Mouse (Mus musculus) kidney, adult 2 months (tissue): ENCODE data around the gene 0610010F05Rik. TPM values are rescaled to one million over a fixed set of nuclear protein-coding genes. Genes with fewer than 3 reads are reported as not detected.
A peak's percentile ranks its signal among the peaks of the same experiment; 100 is the strongest.

Experiments
- DNase-seq: peaks from one replicate; pipeline ENCODE4 v3.0.0; 2021
- H3K27ac ChIP-seq: fragments of 200-500 bp; 2 replicates; pipeline ENCODE4 v1.5.1; 2012; ENCODE audit warnings: low read depth, low read length, control low read depth, inconsistent platforms; ENCODE audit not compliant: insufficient read depth
- H3K27me3 ChIP-seq: fragments of 200-500 bp; replicated peaks from 2 replicates; pipeline ENCODE4 v1.6.1; 2012; ENCODE audit warnings: mild to moderate bottlenecking, moderate library complexity, low read length, inconsistent platforms; ENCODE audit not compliant: control insufficient read depth, insufficient read depth
- H3K36me3 ChIP-seq: fragments of 200-500 bp; 2 replicates; pipeline ENCODE4 v1.6.1; 2012; ENCODE audit warnings: mild to moderate bottlenecking, moderate library complexity, low read length, inconsistent platforms; ENCODE audit not compliant: control insufficient read depth, insufficient read depth
- H3K4me1 ChIP-seq: fragments of 200-500 bp; 2 replicates; pipeline ENCODE4 v1.6.1; 2011; ENCODE audit warnings: low read length; ENCODE audit not compliant: control insufficient read depth, insufficient read depth
- H3K4me3 ChIP-seq: fragments of 200-500 bp; 2 replicates; pipeline ENCODE4 v1.5.1; 2011; ENCODE audit warnings: mild to moderate bottlenecking, low read depth, low read length, control low read depth; ENCODE audit not compliant: insufficient read depth
- CTCF ChIP-seq: fragments of 200-500 bp; conservative IDR thresholded peaks from 2 replicates; pipeline ENCODE4 v1.5.1; 2011; ENCODE audit warnings: low read depth, mild to moderate bottlenecking, control low read depth, low read length, moderate library complexity, mixed read lengths; ENCODE audit not compliant: insufficient read depth, insufficient read length
- POLR2A ChIP-seq: fragments of 200-500 bp; IDR thresholded peaks from one replicate; pipeline ENCODE4 v1.6.1; 2011; ENCODE audit warnings: low read depth, low read length, control low read depth
- WGBS: fragments of 180-500 bp; shearing (Covaris S2); methylation state at CpG from one replicate; pipeline ENCODE4 v1.1.7; 2018; 5-methylcytosine and 5-hydroxymethylcytosine counted together
- polyA plus RNA-seq: library from polyadenylated mRNA; depleted of rRNA; stranded (reverse); fragments of >200 nt; gene quantifications from 2 replicates; pipeline ENCODE4 v1.2.3, GENCODE M21; 2012; rRNA removed

The 0610010F05Rik gene
- 1.5 and 2.4 TPM in 2 replicates for polyA plus RNA-seq

DNA sequence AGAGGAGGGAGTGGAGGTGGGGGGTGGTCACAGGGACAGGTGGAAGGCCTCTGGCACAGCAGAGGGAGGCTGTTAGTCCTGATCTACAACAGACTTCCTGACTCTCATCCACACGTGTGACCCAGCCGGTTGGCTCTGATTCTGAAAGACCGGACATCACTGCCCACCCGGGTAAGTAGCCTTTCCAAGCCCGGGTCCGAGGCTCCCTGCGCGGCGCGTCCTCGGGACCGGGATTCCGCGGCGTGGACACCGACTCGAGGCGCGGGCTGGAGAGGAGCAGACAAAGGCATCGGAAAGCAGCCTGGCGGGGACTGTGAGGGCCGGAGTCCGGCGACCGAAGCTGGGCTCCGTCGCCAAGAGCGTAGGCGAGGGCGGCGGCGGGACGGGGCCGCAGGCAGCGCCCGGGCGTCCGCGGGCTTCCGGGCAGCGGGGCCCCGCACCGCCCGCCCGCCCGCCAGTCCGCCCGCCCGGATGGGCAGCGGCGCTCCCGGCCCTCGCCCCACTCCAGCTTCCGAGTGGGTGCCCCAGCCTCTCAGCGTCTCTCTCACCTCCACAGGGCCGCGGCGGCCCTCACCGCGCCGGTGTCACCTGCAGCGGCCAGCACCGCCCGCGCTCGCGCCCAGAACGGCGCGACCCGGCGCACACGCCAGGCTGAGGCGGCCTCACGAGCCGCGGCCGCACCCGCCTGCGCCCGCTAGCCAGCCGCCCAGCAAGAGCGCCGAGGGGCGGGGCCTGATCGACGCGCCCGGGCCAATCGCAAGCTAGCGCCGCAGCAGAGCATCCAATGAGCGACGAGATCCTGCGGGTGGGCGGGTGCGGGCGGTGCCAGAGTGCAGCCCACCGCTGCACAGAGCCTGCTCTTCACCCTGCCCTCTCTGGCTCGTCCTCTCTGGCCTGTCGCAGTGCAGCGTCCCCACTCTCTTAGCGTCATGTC lies at the start of gene 0610010F05Rik:
0610010F05Rik (minus strand) TSS at position 695 of the 934 bp plus-strand sequence.
- no peak within 1 kb of the TSS for H3K27ac ChIP-seq
- no peaks in the 10 kb centered on the region for H3K36me3 ChIP-seq
- no peaks in the 10 kb centered on the region for H3K27me3 ChIP-seq
- TF ChIP-seq CTCF = no peak
- peak; percentile 46 for TF ChIP-seq POLR2A
- peak within 1 kb of the TSS; percentile 80 for H3K4me3 ChIP-seq
- H3K4me1 ChIP-seq = no peaks in the 10 kb centered on the region
- peak; percentile 92 for DNase-seq
- 1% methylated on average over 99 of the region's 103 CpGs for WGBS

DNA sequence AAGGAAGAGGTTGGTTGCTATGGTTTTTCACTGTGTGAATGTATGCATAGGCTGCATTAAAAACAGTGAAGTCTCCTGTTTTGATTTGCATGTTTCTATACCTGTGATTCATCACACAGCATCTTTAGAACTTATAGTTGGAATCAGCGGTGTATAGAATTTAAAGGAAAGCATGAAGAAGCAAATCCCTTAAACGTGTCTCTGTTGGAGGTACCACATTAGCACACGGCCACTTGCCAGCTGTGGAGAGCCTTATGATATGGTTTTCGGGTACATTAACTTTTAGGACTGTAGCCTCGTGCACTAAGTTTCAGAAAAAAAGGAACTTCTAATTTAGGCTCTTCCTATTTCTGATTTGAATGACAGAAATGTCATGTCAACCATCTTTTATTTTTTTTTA lies 49.1 kb upstream of the 0610010F05Rik start:
- TF ChIP-seq POLR2A (no peak), CTCF (no peak)
- no peaks in the 10 kb centered on the region for H3K27me3 ChIP-seq
- 83% methylated on average over 5 of the region's 5 CpGs for WGBS
- peaks cover 1% of the 10 kb centered on the region; the same call in 1 of the 2 replicates for H3K36me3 ChIP-seq
- DNase-seq = no peak
- no peak overlapping the region for H3K4me3 ChIP-seq
- H3K27ac ChIP-seq = no peak overlapping the region
- no peaks in the 10 kb centered on the region for H3K4me1 ChIP-seq

- no peak overlapping the region for H3K27ac ChIP-seq
- H3K4me1 ChIP-seq = no peaks in the 10 kb centered on the region
- H3K27me3 ChIP-seq = no peaks in the 10 kb centered on the region
- TF ChIP-seq POLR2A (no peak), CTCF (no peak)
- 90% methylated on average over 6 of the region's 6 CpGs for WGBS
- no peak overlapping the region for H3K4me3 ChIP-seq
- H3K36me3 ChIP-seq = peaks cover 1% of the 10 kb centered on the region; the same call in 1 of the 2 replicates
- DNase-seq = no peak
Observed at GRCm38 (mm10) chr11:23680435-23680950, 47.1 kb upstream of the 0610010F05Rik start.

GRCm38 (mm10) chr11:23679044-23679642 lies 45.7 kb upstream of the 0610010F05Rik start:
- no peaks in the 10 kb centered on the region for H3K4me1 ChIP-seq
- no peaks in the 10 kb centered on the region for H3K27me3 ChIP-seq
- no peak overlapping the region for H3K27ac ChIP-seq
- no peak overlapping the region for H3K4me3 ChIP-seq
- TF ChIP-seq POLR2A = no peak
- TF ChIP-seq CTCF = peak; percentile 22; the same call in 1 of the 2 replicates
- H3K36me3 ChIP-seq = peaks cover 1% of the 10 kb centered on the region; the same call in 1 of the 2 replicates
- peak; percentile 66 for DNase-seq
- WGBS = 41% methylated on average over 3 of the region's 3 CpGs

DNA sequence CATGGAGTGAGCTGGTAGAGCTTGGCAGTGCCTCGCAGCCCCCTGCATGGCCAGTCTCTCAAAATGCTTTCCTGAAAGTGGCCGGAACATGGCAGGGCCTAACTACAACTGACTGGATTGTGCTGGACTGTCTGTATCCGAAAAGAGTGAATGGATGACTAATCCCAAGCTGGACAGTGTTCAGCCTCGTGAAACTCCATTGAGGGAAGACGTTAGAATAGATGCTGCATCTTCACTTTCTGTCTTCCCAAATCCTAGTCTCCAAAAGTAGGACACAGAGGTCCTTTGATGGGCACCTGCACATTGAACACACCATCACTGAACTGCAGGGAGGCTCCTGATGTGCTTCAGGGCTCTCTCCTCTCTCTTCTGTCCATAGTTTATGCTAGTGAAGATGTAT lies 42.7 kb upstream of the 0610010F05Rik start:
- Histone ChIP-seq H3K36me3 (peaks cover 2% of the 10 kb centered on the region; the same call in 1 of the 2 replicates), H3K4me3 (no peak overlapping the region), H3K27ac (no peak overlapping the region), H3K4me1 (no peaks in the 10 kb centered on the region), H3K27me3 (no peaks in the 10 kb centered on the region)
- no peak for DNase-seq
- 76% methylated on average over 5 of the region's 5 CpGs for WGBS
- TF ChIP-seq POLR2A = no peak
- no peak for TF ChIP-seq CTCF

- 67% methylated on average over 4 of the region's 4 CpGs for WGBS
- H3K27ac ChIP-seq = no peak overlapping the region
- no peaks in the 10 kb centered on the region for H3K4me1 ChIP-seq
- no peak overlapping the region for H3K4me3 ChIP-seq
- H3K27me3 ChIP-seq = no peaks in the 10 kb centered on the region
- H3K36me3 ChIP-seq = peaks cover 1% of the 10 kb centered on the region; the same call in 1 of the 2 replicates
- TF ChIP-seq POLR2A (no peak), CTCF (no peak)
- no peak for DNase-seq
Observed at GRCm38 (mm10) chr11:23672256-23672749, 38.9 kb upstream of the 0610010F05Rik start.
